Mouse (Mus musculus) hindbrain, embryonic 16.5 days (tissue): ENCODE results near the gene Scp2. TPM values are rescaled to one million over a fixed set of nuclear protein-coding genes. Genes with fewer than 3 reads are reported as not detected.
"Not testable (repeated sequence)": the region's sequence is repeated elsewhere in the genome, so short reads cannot be mapped to it uniquely, and the experiment has no call there.

Experiments
- ATAC-seq: fragments of 200-750 bp; cut with Nextera tagmentation; 2 replicates; pipeline ENCODE4 v1.8.0; 2017; ENCODE audit warnings: moderate TSS enrichment, moderate library complexity
- H3K27ac ChIP-seq: fragments of 300-500 bp; sonication (generic); 2 replicates; pipeline ENCODE4 v1.5.1; 2014; ENCODE audit warnings: low read depth, mild to moderate bottlenecking, control low read depth, low read length, moderate library complexity
- H3K27me3 ChIP-seq: fragments of 300-500 bp; sonication (generic); replicated peaks from 2 replicates; pipeline ENCODE4 v1.6.1; 2014; ENCODE audit warnings: low read length; ENCODE audit not compliant: control insufficient read depth, insufficient read depth
- H3K36me3 ChIP-seq: fragments of 300-500 bp; sonication (generic); 2 replicates; pipeline ENCODE4 v1.6.1; 2014; ENCODE audit warnings: mild to moderate bottlenecking, low read length, moderate library complexity, mixed read lengths; ENCODE audit not compliant: control insufficient read depth, insufficient read depth
- H3K4me1 ChIP-seq: fragments of 300-500 bp; sonication (generic); 2 replicates; pipeline ENCODE4 v1.6.1; 2014; ENCODE audit warnings: low read depth, low read length; ENCODE audit not compliant: control insufficient read depth, insufficient read depth
- H3K4me2 ChIP-seq: fragments of 300-500 bp; sonication (generic); 2 replicates; pipeline ENCODE4 v1.6.1; 2014; ENCODE audit warnings: mild to moderate bottlenecking, low read length, control low read depth, moderate library complexity
- H3K4me3 ChIP-seq: fragments of 300-500 bp; sonication (generic); 2 replicates; pipeline ENCODE4 v1.5.1; 2014; ENCODE audit warnings: mild to moderate bottlenecking, low read length, control low read depth, moderate library complexity
- H3K9ac ChIP-seq: fragments of 300-500 bp; sonication (generic); 2 replicates; pipeline ENCODE4 v1.6.1; 2014; ENCODE audit warnings: low read depth, mild to moderate bottlenecking, control low read depth, low read length, moderate library complexity
- H3K9me3 ChIP-seq: fragments of 300-500 bp; sonication (generic); 2 replicates; pipeline ENCODE4 v1.6.1; 2014; ENCODE audit warnings: mild to moderate bottlenecking, low read length, moderate library complexity; ENCODE audit not compliant: control insufficient read depth
- whole genome bisulfite sequencing: fragments of 180-500 bp; shearing (Covaris S2); extraction: QIAGEN DNeasy Blood & Tissue Kit; methylation state at CpG from one replicate; pipeline ENCODE4 v1.1.7; 2014; 5-methylcytosine and 5-hydroxymethylcytosine counted together
- polyA plus RNA-seq: library from polyadenylated mRNA; unstranded; fragments of >200 nt; fragmentation: Nextera tagmentation; extraction: Ambion mirVana; gene quantifications from 2 replicates; pipeline ENCODE4 v1.2.1, GENCODE M21; 2015

Gene Scp2
- polyA plus RNA-seq, 1 experiment from 2014 or later, result 220 TPM

GRCm38 (mm10) chr4:108083032-108083735 is 61.6 kb downstream of the Scp2 start:
- Histone ChIP-seq H3K9ac (no peak overlapping the region), H3K27me3 (no peaks in the 10 kb centered on the region), H3K36me3 (no peaks in the 10 kb centered on the region), H3K4me2 (no peak overlapping the region), H3K4me1 (no peaks in the 10 kb centered on the region), H3K4me3 (no peak overlapping the region), H3K9me3 (no peaks in the 10 kb centered on the region), H3K27ac (no peak overlapping the region)
- no peak for ATAC-seq
- 76% methylated on average over 6 of the region's 6 CpGs for WGBS

- Histone ChIP-seq H3K9ac (no peak overlapping the region), H3K36me3 (no peaks in the 10 kb centered on the region), H3K4me1 (no peaks in the 10 kb centered on the region), H3K27ac (no peak overlapping the region), H3K4me2 (no peak overlapping the region), H3K4me3 (no peak overlapping the region), H3K27me3 (no peaks in the 10 kb centered on the region), H3K9me3 (no peaks in the 10 kb centered on the region)
- no peak for ATAC-seq
- WGBS, result 100% methylated on average over 2 of the region's 2 CpGs
Measured at GRCm38 (mm10) chr4:108082401-108082806, 62.4 kb downstream of the Scp2 start.

GRCm38 (mm10) chr4:108080876-108081275 is 63.9 kb downstream of the Scp2 start:
- H3K27me3 ChIP-seq, result no peaks in the 10 kb centered on the region
- no peak for ATAC-seq
- no peaks in the 10 kb centered on the region for H3K9me3 ChIP-seq
- H3K27ac ChIP-seq, result no peak overlapping the region
- no peak overlapping the region for H3K4me3 ChIP-seq
- H3K9ac ChIP-seq, result no peak overlapping the region
- no peaks in the 10 kb centered on the region for H3K4me1 ChIP-seq
- H3K36me3 ChIP-seq, result no peaks in the 10 kb centered on the region
- 74% methylated on average over 5 of the region's 5 CpGs for WGBS
- no peak overlapping the region for H3K4me2 ChIP-seq

GRCm38 (mm10) chr4:108079762-108080161 is 65.0 kb downstream of the Scp2 start:
- Histone ChIP-seq H3K4me2 (no peak overlapping the region), H3K27me3 (no peaks in the 10 kb centered on the region), H3K36me3 (no peaks in the 10 kb centered on the region), H3K4me3 (no peak overlapping the region), H3K9ac (no peak overlapping the region), H3K27ac (no peak overlapping the region), H3K9me3 (no peaks in the 10 kb centered on the region), H3K4me1 (no peaks in the 10 kb centered on the region)
- no peak for ATAC-seq
- WGBS, result 26% methylated on average over 2 of the region's 2 CpGs

GRCm38 (mm10) chr4:108079191-108079590 is 65.6 kb downstream of the Scp2 start:
- not testable (repeated sequence) for H3K4me3 ChIP-seq, H3K27ac ChIP-seq, H3K9me3 ChIP-seq, H3K27me3 ChIP-seq, H3K9ac ChIP-seq, H3K4me1 ChIP-seq, ATAC-seq, H3K36me3 ChIP-seq, H3K4me2 ChIP-seq
- 78% methylated on average over 15 of the region's 15 CpGs for WGBS

- Histone ChIP-seq H3K9ac (no peak overlapping the region), H3K4me1 (no peaks in the 10 kb centered on the region), H3K36me3 (no peaks in the 10 kb centered on the region), H3K27me3 (no peaks in the 10 kb centered on the region), H3K4me2 (no peak overlapping the region), H3K9me3 (no peaks in the 10 kb centered on the region), H3K4me3 (no peak overlapping the region), H3K27ac (no peak overlapping the region)
- ATAC-seq, result no peak
- WGBS, result 88% methylated on average over 3 of the region's 3 CpGs
Measured at GRCm38 (mm10) chr4:108077224-108077955, 67.4 kb downstream of the Scp2 start.

- no peak for ATAC-seq
- WGBS, result 80% methylated on average over 3 of the region's 3 CpGs
- no peak overlapping the region for H3K9ac ChIP-seq
Measured at GRCm38 (mm10) chr4:108074204-108074823, 70.5 kb downstream of the Scp2 start.

GRCm38 (mm10) chr4:108072086-108072485 is 72.7 kb downstream of the Scp2 start:
- H3K9me3 ChIP-seq, result no peaks in the 10 kb centered on the region
- no peaks in the 10 kb centered on the region for H3K27me3 ChIP-seq
- no peak for ATAC-seq
- 0 out of 2 replicates have a peak, but pooled peaks cover 2% of the 10 kb centered on the region for H3K36me3 ChIP-seq
- H3K4me2 ChIP-seq, result no peak overlapping the region
- H3K27ac ChIP-seq, result no peak overlapping the region
- peaks cover 12% of the 10 kb centered on the region for H3K4me1 ChIP-seq
- WGBS, result 87% methylated on average over 3 of the region's 3 CpGs
- no peak overlapping the region for H3K9ac ChIP-seq
- no peak overlapping the region for H3K4me3 ChIP-seq

More at GRCm38 (mm10) chr4:108074204-108074823, 70.5 kb downstream of the Scp2 start:
- H3K4me3 ChIP-seq, result no peak overlapping the region
- H3K4me2 ChIP-seq, result no peak overlapping the region
- H3K4me1 ChIP-seq, result peaks cover 12% of the 10 kb centered on the region
- no peaks in the 10 kb centered on the region for H3K9me3 ChIP-seq
- no peaks in the 10 kb centered on the region for H3K27me3 ChIP-seq
- H3K36me3 ChIP-seq, result no peaks in the 10 kb centered on the region
- no peak overlapping the region for H3K27ac ChIP-seq
